Mouse (Mus musculus) lung, postnatal 0 days (tissue): ENCODE data around the gene Stap2. TPM values are rescaled to one million over a fixed set of nuclear protein-coding genes. Genes with fewer than 3 reads are reported as not detected.

ENCODE experiments used
- ATAC-seq: fragments of 200-750 bp; cut with Nextera tagmentation; 2 replicates; pipeline ENCODE4 v1.8.0; 2017; ENCODE audit warnings: moderate library complexity
- DNase-seq: peaks from one replicate; pipeline ENCODE4 v3.0.0-alpha.2; 2016; ENCODE audit warnings: low spot score
- H3K27ac ChIP-seq: fragments of 300-500 bp; sonication (generic); 2 replicates; pipeline ENCODE4 v1.5.1; 2014; ENCODE audit warnings: antibody characterized with exemption, mild to moderate bottlenecking, low read length, mixed read lengths
- H3K27me3 ChIP-seq: fragments of 300-500 bp; sonication (generic); replicated peaks from 2 replicates; pipeline ENCODE4 v1.6.1; 2014; ENCODE audit warnings: low read length, mixed read lengths; ENCODE audit not compliant: insufficient read depth
- H3K36me3 ChIP-seq: fragments of 300-500 bp; sonication (generic); 2 replicates; pipeline ENCODE4 v1.6.1; 2014; ENCODE audit warnings: low read length, mixed read lengths; ENCODE audit not compliant: insufficient read depth
- H3K4me1 ChIP-seq: fragments of 300-500 bp; sonication (generic); 2 replicates; pipeline ENCODE4 v1.6.1; 2014; ENCODE audit warnings: antibody characterized with exemption, low read depth, low read length, mixed read lengths; ENCODE audit not compliant: insufficient read depth
- H3K4me2 ChIP-seq: fragments of 300-500 bp; sonication (generic); replicated peaks from 2 replicates; pipeline ENCODE4 v1.6.1; 2014; ENCODE audit warnings: low read depth, mild to moderate bottlenecking, low read length, moderate library complexity, mixed read lengths
- H3K4me3 ChIP-seq: fragments of 300-500 bp; sonication (generic); 2 replicates; pipeline ENCODE4 v1.5.1; 2014; ENCODE audit warnings: low read depth, low read length
- H3K9ac ChIP-seq: fragments of 300-500 bp; sonication (generic); replicated peaks from 2 replicates; pipeline ENCODE4 v1.6.1; 2014; ENCODE audit warnings: low read depth, mild to moderate bottlenecking
- H3K9me3 ChIP-seq: fragments of 300-500 bp; sonication (generic); 2 replicates; pipeline ENCODE4 v1.6.1; 2016; ENCODE audit warnings: low read length, mixed read lengths
- CTCF ChIP-seq: IDR thresholded peaks from 2 replicates; pipeline ENCODE4 v1.5.1; 2016; ENCODE audit warnings: antibody characterized with exemption, mild to moderate bottlenecking
- EP300 ChIP-seq: IDR thresholded peaks from 2 replicates; pipeline ENCODE4 v1.6.1; 2016; ENCODE audit warnings: antibody characterized with exemption, mild to moderate bottlenecking, control low read depth
- WGBS: fragments of 180-500 bp; shearing (Covaris S2); extraction: QIAGEN DNeasy Blood & Tissue Kit; methylation state at CpG from one replicate; pipeline ENCODE4 v1.1.7; 2014; 5-methylcytosine and 5-hydroxymethylcytosine counted together
- polyA plus RNA-seq: library from polyadenylated mRNA; unstranded; fragments of >200 nt; fragmentation: Nextera tagmentation; extraction: Ambion mirVana; gene quantifications from 2 replicates; pipeline ENCODE4 v1.2.1, GENCODE M21; 2015

The Stap2 gene
- polyA plus RNA-seq, 1 experiment from 2014 or later: 49.1 TPM

GRCm38 (mm10) chr17:56038583-56039261, 33.3 kb upstream of the Stap2 start:
- no peak overlapping the region for H3K4me3 ChIP-seq
- TF ChIP-seq EP300 (0 out of 2 replicates have a peak, but pooled peaks have one; percentile 44), CTCF (no peak)
- H3K36me3 ChIP-seq: no peaks in the 10 kb centered on the region
- no peak overlapping the region for H3K27ac ChIP-seq
- no peaks in the 10 kb centered on the region for H3K9me3 ChIP-seq
- WGBS: 77% methylated on average over 8 of the region's 8 CpGs
- H3K9ac ChIP-seq: no peak overlapping the region
- peaks cover 19% of the 10 kb centered on the region; the same call in 1 of the 2 replicates for H3K4me1 ChIP-seq
- no peaks in the 10 kb centered on the region for H3K27me3 ChIP-seq
- no peak overlapping the region for H3K4me2 ChIP-seq
- DNase-seq (no peak), ATAC-seq (no peak)

DNA sequence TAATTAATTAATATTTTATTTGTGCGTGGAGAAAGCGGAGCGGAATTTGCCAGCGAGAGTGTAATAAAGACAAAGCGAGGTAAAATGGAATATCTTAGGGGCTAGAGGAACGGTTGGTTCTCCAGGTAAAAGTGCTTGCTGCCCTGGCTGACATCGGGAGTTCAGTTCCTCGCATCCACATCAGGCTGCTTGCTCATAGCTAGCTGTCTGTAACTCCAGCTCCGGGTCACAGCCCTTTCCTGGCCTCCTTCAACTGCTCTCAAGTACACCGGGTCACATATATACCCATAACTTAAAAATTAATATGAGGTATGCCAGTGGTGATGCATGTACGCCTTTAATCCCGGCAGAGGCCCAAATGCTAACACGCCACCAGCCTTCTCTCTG, 31.5 kb upstream of the Stap2 start:
- 33% methylated on average over 13 of the region's 13 CpGs for WGBS
- Histone ChIP-seq H3K4me2 (peak overlapping the region; percentile 73), H3K4me1 (peaks cover 19% of the 10 kb centered on the region; the same call in 1 of the 2 replicates), H3K9ac (no peak overlapping the region), H3K27me3 (no peaks in the 10 kb centered on the region), H3K9me3 (no peaks in the 10 kb centered on the region), H3K27ac (no peak overlapping the region), H3K4me3 (peak overlapping the region; percentile 88), H3K36me3 (no peaks in the 10 kb centered on the region)
- TF ChIP-seq EP300: no peak
- no peak for TF ChIP-seq CTCF
- DNase-seq: no peak
- ATAC-seq: no peak

DNA sequence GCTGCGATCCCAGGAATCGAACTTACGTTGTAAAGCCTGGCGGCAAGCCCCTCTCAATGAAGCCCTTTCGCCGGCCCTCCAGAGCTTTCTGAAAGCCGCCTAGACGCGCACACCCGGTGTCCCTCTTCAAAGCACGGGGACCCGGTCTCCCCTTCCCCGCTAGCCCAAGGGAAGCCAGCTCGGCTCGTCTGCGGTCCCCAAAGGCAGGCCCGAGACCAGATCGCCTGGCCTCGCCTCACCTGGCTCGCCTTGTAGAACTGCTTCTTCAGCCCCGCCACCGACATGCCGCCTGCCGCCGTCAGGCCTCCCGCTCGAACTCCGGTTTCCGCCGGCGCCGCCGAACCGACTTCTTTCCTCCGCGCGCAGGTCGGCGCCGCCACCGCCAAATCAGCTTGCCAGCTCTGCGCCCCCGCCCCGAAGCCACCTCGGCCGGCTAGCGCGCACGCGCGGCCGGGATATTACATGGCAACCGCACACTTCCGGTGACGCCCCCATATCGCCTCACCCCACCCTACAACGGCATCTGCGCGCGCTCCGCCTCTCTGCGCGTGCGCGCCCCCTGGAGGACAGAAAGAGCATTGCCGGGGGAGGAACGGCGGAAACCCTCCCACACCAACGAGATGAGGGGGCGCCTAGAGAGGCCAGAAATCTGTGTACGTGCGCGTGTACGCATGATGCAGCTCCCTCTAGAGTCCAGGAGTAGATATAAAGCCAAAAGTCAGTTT, 31.0 kb upstream of the Stap2 start, which contains the start of gene Sh3gl1:
TSS of gene Sh3gl1 (minus strand) at position 460 of the 725 bp plus-strand sequence.
- ATAC-seq (peak; percentile 92), DNase-seq (peak; percentile 99)
- Histone ChIP-seq H3K4me3 (peak within 1 kb of the TSS; percentile 88), H3K9ac (peak within 1 kb of the TSS; percentile 93), H3K4me2 (peak within 1 kb of the TSS; percentile 73), H3K4me1 (peaks cover 19% of the 10 kb centered on the region; the same call in 1 of the 2 replicates), H3K36me3 (no peaks in the 10 kb centered on the region), H3K9me3 (no peaks in the 10 kb centered on the region), H3K27me3 (no peaks in the 10 kb centered on the region), H3K27ac (peak within 1 kb of the TSS; percentile 95)
- under 1% methylated on average over 73 of the region's 74 CpGs for WGBS
- peak; percentile 48; the same call in 1 of the 2 replicates for TF ChIP-seq EP300
- peak; percentile 100 for TF ChIP-seq CTCF

- 51% methylated on average over 4 of the region's 4 CpGs for WGBS
Observed at GRCm38 (mm10) chr17:56035216-56035615, 29.8 kb upstream of the Stap2 start.

GRCm38 (mm10) chr17:56034726-56035100, 29.3 kb upstream of the Stap2 start:
- H3K4me1 ChIP-seq: peaks cover 14% of the 10 kb centered on the region; the same call in 1 of the 2 replicates
- H3K4me2 ChIP-seq: peak overlapping the region; percentile 73
- TF ChIP-seq CTCF (no peak), EP300 (no peak)

More at GRCm38 (mm10) chr17:56035216-56035615, 29.8 kb upstream of the Stap2 start:
- Histone ChIP-seq H3K4me2 (peak overlapping the region; percentile 73), H3K27me3 (no peaks in the 10 kb centered on the region), H3K27ac (no peak overlapping the region), H3K9ac (peak overlapping the region; percentile 16; the same call in 1 of the 2 replicates), H3K4me1 (peaks cover 14% of the 10 kb centered on the region; the same call in 1 of the 2 replicates), H3K36me3 (no peaks in the 10 kb centered on the region), H3K4me3 (peak overlapping the region; percentile 88; the same call in 1 of the 2 replicates), H3K9me3 (no peaks in the 10 kb centered on the region)
- ATAC-seq: no peak
- TF ChIP-seq EP300 (no peak), CTCF (no peak)
- no peak for DNase-seq

GRCm38 (mm10) chr17:56034040-56034725, 28.8 kb upstream of the Stap2 start:
- no peaks in the 10 kb centered on the region for H3K36me3 ChIP-seq
- H3K4me1 ChIP-seq: peaks cover 14% of the 10 kb centered on the region; the same call in 1 of the 2 replicates
- H3K9me3 ChIP-seq: no peaks in the 10 kb centered on the region
- DNase-seq: no peak
- no peak overlapping the region for H3K4me2 ChIP-seq
- WGBS: 80% methylated on average over 7 of the region's 7 CpGs
- TF ChIP-seq EP300: no peak
- TF ChIP-seq CTCF: no peak
- ATAC-seq: no peak
- no peak overlapping the region for H3K4me3 ChIP-seq
- H3K9ac ChIP-seq: no peak overlapping the region
- no peak overlapping the region for H3K27ac ChIP-seq
- no peaks in the 10 kb centered on the region for H3K27me3 ChIP-seq

More at GRCm38 (mm10) chr17:56034726-56035100, 29.3 kb upstream of the Stap2 start:
- H3K9me3 ChIP-seq: no peaks in the 10 kb centered on the region
- no peak overlapping the region for H3K27ac ChIP-seq
- no peaks in the 10 kb centered on the region for H3K27me3 ChIP-seq
- WGBS: 81% methylated on average over 6 of the region's 6 CpGs
- no peak overlapping the region for H3K4me3 ChIP-seq
- no peaks in the 10 kb centered on the region for H3K36me3 ChIP-seq
- H3K9ac ChIP-seq: no peak overlapping the region
- DNase-seq: no peak
- ATAC-seq: no peak
